Mouse (Mus musculus) cortical plate, adult 2 months (tissue): ENCODE measurements around the gene Suclg2. TPM values are rescaled to one million over a fixed set of nuclear protein-coding genes. Genes with fewer than 3 reads are reported as not detected.
A peak's percentile ranks its signal among the peaks of the same experiment; 100 is the strongest.

Experiments used
- H3K27ac ChIP-seq: fragments of 200-500 bp; 2 replicates; pipeline ENCODE4 v1.5.1; 2012; ENCODE audit warnings: low read length, control low read depth, inconsistent platforms; ENCODE audit not compliant: insufficient read depth
- H3K4me1 ChIP-seq: fragments of 200-500 bp; 2 replicates; pipeline ENCODE4 v1.6.1; 2011; ENCODE audit warnings: low read length; ENCODE audit not compliant: control insufficient read depth, insufficient read depth
- H3K4me3 ChIP-seq: fragments of 200-500 bp; 2 replicates; pipeline ENCODE4 v1.5.1; 2011; ENCODE audit warnings: mild to moderate bottlenecking, low read length, control low read depth; ENCODE audit not compliant: insufficient read depth
- CTCF ChIP-seq: fragments of 200-500 bp; IDR thresholded peaks from 2 replicates; pipeline ENCODE4 v1.5.1; 2011; ENCODE audit warnings: mild to moderate bottlenecking, control low read depth, low read length; ENCODE audit not compliant: insufficient read depth; ENCODE audit errors: extremely low read depth
- POLR2A ChIP-seq: fragments of 200-500 bp; IDR thresholded peaks from 2 replicates; pipeline ENCODE4 v1.6.1; 2011; ENCODE audit warnings: mild to moderate bottlenecking, low read length, control low read depth; ENCODE audit not compliant: insufficient read depth; ENCODE audit errors: extremely low read depth
- polyA plus RNA-seq: library from polyadenylated mRNA; depleted of rRNA; stranded (reverse); fragments of >200 nt; gene quantifications from 2 replicates; pipeline ENCODE4 v1.2.3, GENCODE M21; 2012; rRNA removed

Suclg2 gene
- 19.3 and 19.5 TPM in 2 replicates for polyA plus RNA-seq

DNA sequence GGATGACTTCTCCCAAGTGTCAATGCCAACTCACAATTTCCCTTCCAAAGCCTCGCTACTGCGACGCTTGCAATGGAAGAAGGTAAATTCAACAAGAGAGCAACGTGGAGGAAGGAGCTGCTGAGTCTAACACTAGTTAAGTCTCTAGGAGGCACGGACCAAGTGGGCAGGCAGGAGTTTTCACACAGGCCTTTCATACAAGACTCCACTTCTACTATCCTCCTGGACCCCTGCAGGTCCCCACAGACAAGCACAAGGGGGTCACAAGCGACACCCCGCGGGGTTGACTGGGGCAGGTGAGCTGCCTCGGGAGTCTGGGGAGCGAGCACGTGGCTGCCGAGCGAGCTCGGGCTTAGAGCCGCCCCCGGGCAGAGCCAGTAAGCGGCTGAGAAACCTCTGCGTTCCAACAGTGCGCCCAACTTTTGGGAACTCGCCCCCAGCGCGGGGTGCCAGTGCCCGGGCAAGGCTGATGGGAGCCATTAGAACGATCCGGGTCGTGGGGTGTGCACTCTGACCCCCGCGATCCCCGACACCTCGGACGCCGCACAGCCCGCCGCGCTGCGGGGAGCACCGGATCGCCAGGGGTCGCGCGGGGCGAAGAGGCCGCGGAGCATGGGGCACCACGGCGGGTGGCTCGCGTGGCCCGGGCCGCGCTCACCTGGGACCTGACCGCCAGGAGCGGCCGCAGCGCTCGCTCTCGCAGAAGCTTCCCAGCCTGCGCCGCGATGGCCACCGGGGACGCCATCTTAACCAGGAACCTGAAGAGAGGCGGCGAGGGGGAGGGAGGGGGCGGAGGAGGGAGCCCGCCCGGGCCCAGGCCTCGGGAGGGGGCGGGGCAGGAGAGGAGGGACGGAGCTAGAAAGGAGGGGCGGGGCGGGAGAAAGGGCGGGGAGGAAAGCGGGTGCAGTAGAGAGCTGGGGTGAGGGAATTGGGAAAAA, at the start of gene Suclg2:
Gene Suclg2 (minus strand): TSS at position 770 of the 938 bp plus-strand sequence.
- H3K4me3 ChIP-seq = peak within 1 kb of the TSS; percentile 56
- no peak within 1 kb of the TSS for H3K27ac ChIP-seq
- no peaks in the 10 kb centered on the region for H3K4me1 ChIP-seq
- TF ChIP-seq CTCF = no peak

DNA sequence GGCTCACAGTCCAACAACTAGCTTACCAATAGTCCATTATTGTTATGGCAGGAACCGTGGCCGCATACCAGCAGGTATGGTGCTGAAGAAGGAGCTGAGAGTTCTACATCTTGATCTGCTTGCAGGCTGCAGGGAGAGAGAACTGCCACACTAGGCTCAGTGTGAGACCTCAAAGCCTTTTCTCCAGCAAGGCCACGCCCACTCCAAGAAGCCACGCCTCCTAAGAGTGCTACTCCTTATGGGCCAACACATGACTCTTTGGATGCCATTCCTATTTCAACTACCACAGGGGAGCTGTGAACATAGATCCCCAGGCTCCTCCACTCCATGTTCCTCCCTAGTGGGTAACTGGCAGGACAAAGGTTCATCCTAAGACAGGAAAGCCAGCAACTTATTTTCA, 48.0 kb upstream of the Suclg2 start:
- no peak overlapping the region for H3K27ac ChIP-seq
- TF ChIP-seq CTCF (no peak), POLR2A (no peak)
- H3K4me1 ChIP-seq = no peaks in the 10 kb centered on the region
- H3K4me3 ChIP-seq = no peak overlapping the region

DNA sequence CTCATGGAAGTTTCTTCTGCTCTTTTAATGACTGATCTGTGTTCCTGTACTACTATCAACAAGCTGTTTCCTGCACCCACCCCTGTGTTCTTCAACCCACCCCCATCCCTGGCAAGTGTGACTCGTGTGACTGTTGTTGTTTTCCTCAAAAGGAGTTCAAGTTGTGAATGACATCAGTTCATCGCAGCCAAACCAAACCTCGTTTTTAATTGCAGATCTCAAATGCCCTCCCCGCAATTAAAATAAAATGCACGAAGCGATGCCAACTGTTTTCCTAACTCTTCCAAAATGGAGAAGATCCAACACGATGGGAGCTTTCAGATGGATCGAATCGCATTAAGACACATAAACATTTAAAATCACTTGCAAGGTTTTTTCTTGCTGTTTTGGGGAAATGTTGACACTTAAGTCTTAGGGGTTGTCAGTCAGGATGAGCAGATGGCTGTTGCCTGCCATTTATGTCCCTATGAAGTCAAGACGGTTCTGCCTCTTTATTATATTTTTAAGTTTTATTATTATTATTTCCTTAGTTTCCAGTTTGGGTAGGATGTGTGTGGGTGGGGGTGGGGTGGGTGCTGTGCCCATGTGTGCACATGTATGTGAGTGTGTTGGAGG, 41.1 kb upstream of the Suclg2 start:
- H3K27ac ChIP-seq = no peak overlapping the region

DNA sequence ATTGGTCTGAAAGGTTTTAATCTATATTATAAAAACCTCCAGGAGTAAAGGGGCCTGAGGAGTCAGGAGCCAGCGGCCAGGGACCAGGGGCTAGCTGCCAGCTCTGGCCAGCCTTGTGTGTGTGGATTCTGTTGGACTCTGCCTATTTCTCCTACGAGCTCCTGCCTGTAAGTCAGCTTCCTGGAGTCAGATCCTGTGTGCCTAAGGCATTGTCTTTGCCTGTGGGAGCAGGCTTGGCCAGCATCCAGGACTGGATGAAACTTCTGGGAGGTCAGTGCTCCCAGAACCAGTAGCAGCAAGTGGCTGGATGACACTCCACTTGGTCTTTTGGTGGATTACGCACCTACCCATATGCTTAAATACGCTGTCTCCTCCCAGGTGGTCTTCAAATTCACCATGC, 23.8 kb upstream of the Suclg2 start:
- TF ChIP-seq POLR2A = no peak
- TF ChIP-seq CTCF = no peak
- Histone ChIP-seq H3K4me1 (no peaks in the 10 kb centered on the region), H3K27ac (no peak overlapping the region), H3K4me3 (no peak overlapping the region)

More for the DNA sequence above, 41.1 kb upstream of the Suclg2 start:
- Histone ChIP-seq H3K4me3 (no peak overlapping the region), H3K4me1 (no peaks in the 10 kb centered on the region)
- TF ChIP-seq POLR2A (no peak), CTCF (no peak)

DNA sequence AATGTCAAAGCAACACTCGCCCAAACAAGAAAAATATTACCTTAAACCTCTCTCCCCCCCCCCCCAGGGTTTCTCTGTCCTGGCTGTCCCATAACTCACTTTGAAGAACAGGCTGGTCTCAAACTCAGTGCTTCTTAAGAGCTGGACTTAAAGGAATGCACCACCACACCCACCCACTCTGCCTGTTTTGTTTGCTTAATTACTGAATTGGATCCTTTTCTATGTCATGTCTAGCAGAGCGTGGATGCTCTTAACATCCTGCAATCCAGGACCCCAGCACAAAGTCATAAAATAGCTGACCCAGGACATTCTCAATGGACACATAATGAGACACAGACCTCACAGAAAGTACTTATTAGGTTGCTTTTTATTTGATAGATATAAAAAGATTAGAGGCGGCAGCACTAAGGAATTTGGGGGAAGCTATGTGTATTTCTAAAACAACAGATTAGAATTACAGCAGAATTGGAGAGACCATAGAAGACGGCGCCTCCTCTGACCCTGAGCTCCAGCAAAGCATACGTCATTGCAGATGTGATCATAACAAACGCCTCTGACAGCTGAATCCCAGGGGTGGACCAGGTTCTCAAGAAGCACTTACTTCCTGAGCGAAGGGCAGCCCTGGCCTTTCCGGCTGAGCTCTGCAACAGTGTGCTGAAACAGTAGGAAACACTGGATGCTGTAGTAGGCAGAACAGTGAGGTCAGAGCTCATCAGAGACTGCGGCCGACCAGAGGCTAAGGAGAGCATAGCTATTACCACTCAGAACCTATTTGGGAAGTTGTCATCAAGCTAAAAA, 13.2 kb upstream of the Suclg2 start:
- TF ChIP-seq POLR2A (no peak), CTCF (no peak)

DNA sequence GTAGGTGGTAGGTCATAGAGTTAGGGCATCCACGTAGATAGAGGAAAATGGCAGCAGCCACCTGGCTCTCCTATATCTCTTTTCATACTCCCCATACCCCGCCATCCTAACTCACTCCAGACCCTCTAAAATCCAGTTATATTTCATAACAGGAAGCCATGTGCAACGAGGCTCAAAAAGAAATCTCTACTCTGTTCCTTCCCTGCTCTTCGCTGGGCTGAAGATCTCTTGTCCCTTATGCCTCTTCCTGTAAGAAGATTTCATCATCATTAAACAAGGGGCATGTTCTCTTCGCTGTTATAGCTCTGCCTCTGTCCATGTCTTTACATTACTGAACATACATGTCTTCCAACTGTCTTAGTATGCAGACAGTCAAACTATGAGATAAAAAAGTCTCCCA, 10.8 kb upstream of the Suclg2 start:
- Histone ChIP-seq H3K27ac (no peak overlapping the region), H3K4me1 (no peaks in the 10 kb centered on the region), H3K4me3 (no peak overlapping the region)
- no peak for TF ChIP-seq POLR2A
- TF ChIP-seq CTCF = no peak

More for the DNA sequence above, 13.2 kb upstream of the Suclg2 start:
- Histone ChIP-seq H3K4me3 (no peak overlapping the region), H3K27ac (no peak overlapping the region), H3K4me1 (no peaks in the 10 kb centered on the region)

DNA sequence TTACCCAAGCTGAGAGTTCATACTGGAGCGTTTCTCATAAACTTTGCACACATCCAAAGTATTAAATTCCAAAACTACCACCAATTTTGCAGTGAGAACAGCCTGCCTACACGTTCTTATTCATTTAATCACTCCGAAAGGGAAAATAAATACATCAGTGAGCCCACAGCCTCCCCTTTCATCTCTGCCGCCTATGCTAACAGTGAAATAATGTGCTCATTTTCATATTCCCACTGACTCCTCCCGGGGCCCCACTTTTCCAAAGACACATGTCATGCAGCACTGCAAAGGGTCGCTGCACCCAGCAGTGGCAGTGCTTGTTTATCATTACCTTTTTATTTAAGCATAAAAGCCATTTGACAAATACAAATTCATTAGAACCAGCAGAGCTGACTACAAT, 6.7 kb upstream of the Suclg2 start:
- Histone ChIP-seq H3K4me3 (no peak overlapping the region), H3K4me1 (no peaks in the 10 kb centered on the region), H3K27ac (no peak overlapping the region)
- no peak for TF ChIP-seq CTCF
- no peak for TF ChIP-seq POLR2A

DNA sequence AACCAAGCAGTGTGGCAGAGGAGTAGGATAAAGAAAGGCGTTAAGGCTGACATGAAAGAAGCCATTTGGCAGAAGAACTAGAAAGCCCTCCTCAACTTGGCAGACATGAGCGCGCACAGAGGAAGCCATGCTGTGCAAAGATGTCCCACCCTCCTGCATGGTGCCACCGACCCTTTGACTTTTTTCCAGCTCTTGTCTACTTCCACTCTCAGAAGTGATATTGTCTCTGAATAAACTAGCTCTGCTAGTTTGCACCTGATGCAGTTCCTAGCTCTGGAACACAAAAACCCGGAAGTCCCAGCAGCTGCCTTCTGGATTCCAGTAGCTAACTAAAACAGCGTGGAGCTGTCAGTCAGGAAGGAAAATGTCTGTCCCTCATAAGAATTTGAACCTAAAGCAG, 4.8 kb upstream of the Suclg2 start:
- TF ChIP-seq POLR2A (no peak), CTCF (no peak)
- H3K4me3 ChIP-seq = no peak overlapping the region
- H3K27ac ChIP-seq = no peak overlapping the region

DNA sequence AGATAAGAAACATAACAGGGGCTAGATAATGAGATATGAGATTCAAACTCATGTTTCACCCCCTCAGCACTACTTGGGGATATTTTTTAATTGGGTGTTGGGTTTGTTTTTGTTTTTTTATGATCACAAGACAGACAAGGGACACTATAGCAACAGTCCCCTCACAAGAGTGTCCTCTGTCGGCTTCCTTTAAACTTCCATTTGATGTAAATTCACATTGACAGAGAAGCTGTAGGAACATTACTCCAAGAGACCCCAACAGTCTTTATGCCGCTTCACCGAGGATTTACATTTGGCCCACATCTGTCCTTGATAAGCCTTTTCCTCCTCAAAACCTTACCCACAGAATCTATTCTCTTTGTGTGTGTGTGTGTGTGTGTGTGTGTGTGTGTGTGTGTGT, 1.2 kb upstream of the Suclg2 start:
- no peak overlapping the region for H3K27ac ChIP-seq
- TF ChIP-seq POLR2A (no peak), CTCF (no peak)
- H3K4me1 ChIP-seq = no peaks in the 10 kb centered on the region
- no peak overlapping the region for H3K4me3 ChIP-seq

More for the DNA sequence above, 4.8 kb upstream of the Suclg2 start:
- no peaks in the 10 kb centered on the region for H3K4me1 ChIP-seq

DNA sequence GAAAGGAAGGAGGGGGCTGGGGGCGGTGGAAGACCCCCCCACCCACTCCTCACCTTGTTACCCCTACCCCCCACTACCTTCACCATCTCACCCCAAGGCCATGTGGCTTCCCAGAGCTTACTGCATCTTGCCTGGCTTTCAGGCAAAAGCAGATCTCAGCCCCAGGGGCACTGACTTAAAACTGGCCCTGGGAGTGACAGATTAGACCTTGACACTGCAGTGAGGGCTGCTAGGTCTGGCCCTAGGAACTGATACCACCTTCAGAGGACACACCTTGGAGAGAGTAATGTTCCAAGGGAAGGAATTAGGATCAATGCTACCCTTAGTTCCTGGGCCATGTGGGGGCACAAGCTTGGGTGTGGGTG, 351 bp upstream of the Suclg2 start:
- H3K27ac ChIP-seq = no peak overlapping the region

More for the DNA sequence above, 351 bp upstream of the Suclg2 start:
- no peak for TF ChIP-seq POLR2A
- no peak for TF ChIP-seq CTCF
- Histone ChIP-seq H3K4me1 (no peaks in the 10 kb centered on the region), H3K4me3 (peak overlapping the region; percentile 56; the same call in 1 of the 2 replicates)
